Mouse (Mus musculus) liver, postnatal 0 days (tissue): ENCODE measurements around the gene Hs1bp3.

ENCODE experiments used
- CTCF ChIP-seq: sonication (generic); IDR thresholded peaks from 2 replicates; pipeline ENCODE4 v1.5.1; 2016; ENCODE audit warnings: antibody characterized with exemption, low read depth
- EP300 ChIP-seq: IDR thresholded peaks from 2 replicates; pipeline ENCODE4 v1.6.1; 2016; ENCODE audit warnings: antibody characterized with exemption, low read depth, mild to moderate bottlenecking

GRCm38 (mm10) chr12:8327675-8328053 is 14.4 kb downstream of the Hs1bp3 start:
- TF ChIP-seq CTCF (no peak), EP300 (no peak)
